Mouse (Mus musculus) lung, postnatal 0 days (tissue): ENCODE measurements at regions not wholly inside any gene's neighbourhood (a gene's known extent, or its start where the extent isn't known, plus 50 kb on each side); places are given as distances from the start of the nearest gene placed in this dataset.

Source experiments
- ATAC-seq: fragments of 200-750 bp; cut with Nextera tagmentation; 2 replicates; pipeline ENCODE4 v1.8.0; 2017; ENCODE audit warnings: moderate library complexity
- DNase-seq: peaks from one replicate; pipeline ENCODE4 v3.0.0-alpha.2; 2016; ENCODE audit warnings: low spot score
- H3K27ac ChIP-seq: fragments of 300-500 bp; sonication (generic); 2 replicates; pipeline ENCODE4 v1.5.1; 2014; ENCODE audit warnings: antibody characterized with exemption, mild to moderate bottlenecking, low read length, mixed read lengths
- H3K27me3 ChIP-seq: fragments of 300-500 bp; sonication (generic); replicated peaks from 2 replicates; pipeline ENCODE4 v1.6.1; 2014; ENCODE audit warnings: low read length, mixed read lengths; ENCODE audit not compliant: insufficient read depth
- H3K36me3 ChIP-seq: fragments of 300-500 bp; sonication (generic); 2 replicates; pipeline ENCODE4 v1.6.1; 2014; ENCODE audit warnings: low read length, mixed read lengths; ENCODE audit not compliant: insufficient read depth
- H3K4me1 ChIP-seq: fragments of 300-500 bp; sonication (generic); 2 replicates; pipeline ENCODE4 v1.6.1; 2014; ENCODE audit warnings: antibody characterized with exemption, low read depth, low read length, mixed read lengths; ENCODE audit not compliant: insufficient read depth
- H3K4me2 ChIP-seq: fragments of 300-500 bp; sonication (generic); replicated peaks from 2 replicates; pipeline ENCODE4 v1.6.1; 2014; ENCODE audit warnings: low read depth, mild to moderate bottlenecking, low read length, moderate library complexity, mixed read lengths
- H3K4me3 ChIP-seq: fragments of 300-500 bp; sonication (generic); 2 replicates; pipeline ENCODE4 v1.5.1; 2014; ENCODE audit warnings: low read depth, low read length
- H3K9ac ChIP-seq: fragments of 300-500 bp; sonication (generic); replicated peaks from 2 replicates; pipeline ENCODE4 v1.6.1; 2014; ENCODE audit warnings: low read depth, mild to moderate bottlenecking
- H3K9me3 ChIP-seq: fragments of 300-500 bp; sonication (generic); 2 replicates; pipeline ENCODE4 v1.6.1; 2016; ENCODE audit warnings: low read length, mixed read lengths
- CTCF ChIP-seq: IDR thresholded peaks from 2 replicates; pipeline ENCODE4 v1.5.1; 2016; ENCODE audit warnings: antibody characterized with exemption, mild to moderate bottlenecking
- EP300 ChIP-seq: IDR thresholded peaks from 2 replicates; pipeline ENCODE4 v1.6.1; 2016; ENCODE audit warnings: antibody characterized with exemption, mild to moderate bottlenecking, control low read depth
- WGBS: fragments of 180-500 bp; shearing (Covaris S2); extraction: QIAGEN DNeasy Blood & Tissue Kit; methylation state at CpG from one replicate; pipeline ENCODE4 v1.1.7; 2014; 5-methylcytosine and 5-hydroxymethylcytosine counted together

DNA sequence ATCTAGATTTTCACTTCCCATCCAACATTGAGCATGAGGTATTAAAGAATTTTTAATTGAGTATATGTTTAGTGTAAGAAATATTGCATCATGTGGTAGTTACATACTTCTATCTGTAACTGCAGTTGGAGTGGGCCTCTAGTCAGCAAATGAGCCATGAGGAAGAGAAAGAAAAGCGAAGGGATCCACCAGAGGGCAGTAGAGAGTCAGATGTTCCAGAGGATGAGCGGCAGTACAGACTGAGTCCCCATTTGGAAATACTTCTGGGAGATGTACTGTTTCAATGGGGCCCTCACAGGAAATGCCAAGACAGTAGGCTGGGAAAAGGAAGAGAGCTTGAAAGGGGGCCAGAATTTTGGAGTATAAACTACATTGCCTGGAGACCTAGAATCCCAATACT, 221.2 kb downstream of the Myh15 start:
- no peaks in the 10 kb centered on the region for H3K36me3 ChIP-seq
- H3K4me1 ChIP-seq, result no peaks in the 10 kb centered on the region
- no peaks in the 10 kb centered on the region for H3K9me3 ChIP-seq
- TF ChIP-seq CTCF (peak; percentile 83), EP300 (no peak)
- H3K27ac ChIP-seq, result no peak overlapping the region
- H3K9ac ChIP-seq, result no peak overlapping the region
- DNase-seq (peak; percentile 76), ATAC-seq (peak; percentile 63)
- no peak overlapping the region for H3K4me2 ChIP-seq
- H3K4me3 ChIP-seq, result no peak overlapping the region
- H3K27me3 ChIP-seq, result no peaks in the 10 kb centered on the region
- WGBS, result 0% methylated on average over 2 of the region's 2 CpGs

DNA sequence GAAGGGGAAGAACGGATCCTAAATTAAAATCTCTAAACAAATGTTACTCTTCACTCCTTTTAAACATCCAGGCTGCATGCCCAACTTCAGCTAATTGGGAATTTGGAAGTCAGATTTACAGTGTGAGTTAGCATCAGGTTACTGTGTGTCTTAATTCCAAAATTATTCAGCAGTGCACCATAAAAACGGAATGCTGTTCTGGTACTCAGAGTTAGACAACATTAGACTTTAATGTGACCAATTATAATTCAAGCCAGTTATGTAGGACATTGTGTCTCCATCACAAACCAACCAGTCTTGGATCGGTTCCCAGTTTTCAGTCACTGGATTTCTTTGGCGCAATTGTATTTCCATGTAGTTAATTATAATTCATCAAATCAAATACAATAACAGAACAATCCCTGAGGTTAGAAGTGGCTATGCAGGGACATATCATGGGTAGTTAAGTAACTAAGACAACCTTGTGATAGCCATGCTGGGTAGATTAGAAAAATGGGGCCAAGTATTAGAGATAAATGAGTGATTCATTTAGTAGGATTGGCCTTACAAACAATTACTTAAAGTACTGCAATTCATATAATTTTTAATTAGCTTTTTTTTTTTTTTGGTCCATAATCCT, 230.9 kb downstream of the Myh15 start:
- H3K27me3 ChIP-seq, result no peaks in the 10 kb centered on the region
- 64% methylated on average over 4 of the region's 4 CpGs for WGBS
- H3K9me3 ChIP-seq, result no peaks in the 10 kb centered on the region
- H3K36me3 ChIP-seq, result no peaks in the 10 kb centered on the region
- H3K4me2 ChIP-seq, result no peak overlapping the region
- no peak overlapping the region for H3K9ac ChIP-seq
- no peak overlapping the region for H3K4me3 ChIP-seq
- DNase-seq, result peak; percentile 17
- ATAC-seq, result no peak
- no peak overlapping the region for H3K27ac ChIP-seq
- H3K4me1 ChIP-seq, result no peaks in the 10 kb centered on the region
- no peak for TF ChIP-seq EP300
- TF ChIP-seq CTCF, result no peak

DNA sequence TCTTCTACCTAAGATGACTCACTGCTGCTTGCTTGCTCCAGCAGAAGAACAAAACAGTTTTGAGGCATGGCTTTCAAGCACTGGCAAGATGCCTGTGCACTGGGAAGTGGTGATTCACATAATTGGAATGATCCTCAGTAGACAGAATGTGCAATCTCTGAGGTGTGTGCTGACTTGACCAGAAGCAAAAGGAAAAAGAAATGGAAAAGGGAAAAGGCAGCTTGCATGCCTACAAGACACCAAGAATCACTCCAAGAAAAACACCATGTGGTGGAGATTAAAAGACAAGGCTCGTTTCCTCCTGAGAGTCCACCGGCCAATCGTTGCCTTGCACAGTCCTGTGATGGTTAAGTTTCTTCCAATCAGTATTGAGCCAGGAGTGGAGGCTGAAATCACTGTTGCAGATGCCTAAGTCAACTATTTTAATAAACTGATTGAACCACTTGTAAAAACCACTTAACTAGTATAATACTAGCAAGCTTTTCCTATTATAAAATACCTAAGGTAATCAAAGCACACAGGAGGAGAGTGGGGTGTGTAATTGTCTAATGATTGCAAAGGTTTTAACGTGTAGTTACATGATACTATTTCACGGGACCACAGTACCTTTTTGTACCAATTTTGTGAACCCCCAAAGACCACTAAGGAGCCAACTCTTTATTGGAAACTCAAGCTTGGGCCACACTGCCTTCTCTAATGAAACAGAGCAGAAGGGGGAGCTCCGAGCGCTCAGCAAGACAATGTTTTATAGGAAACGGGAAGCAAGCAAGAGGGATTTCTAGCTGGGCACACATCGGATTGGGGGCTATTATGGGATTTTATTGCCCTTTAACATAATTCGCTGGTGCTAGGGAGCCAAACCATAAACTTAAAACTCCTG, 232.2 kb downstream of the Myh15 start:
- Histone ChIP-seq H3K27me3 (no peaks in the 10 kb centered on the region), H3K4me3 (no peak overlapping the region), H3K27ac (no peak overlapping the region), H3K4me2 (no peak overlapping the region), H3K36me3 (no peaks in the 10 kb centered on the region), H3K4me1 (no peaks in the 10 kb centered on the region), H3K9ac (no peak overlapping the region), H3K9me3 (no peaks in the 10 kb centered on the region)
- 80% methylated on average over 10 of the region's 10 CpGs for WGBS
- no peak for TF ChIP-seq EP300
- TF ChIP-seq CTCF, result no peak
- ATAC-seq (peak; percentile 37; the same call in 1 of the 2 replicates), DNase-seq (peak; percentile 63)

DNA sequence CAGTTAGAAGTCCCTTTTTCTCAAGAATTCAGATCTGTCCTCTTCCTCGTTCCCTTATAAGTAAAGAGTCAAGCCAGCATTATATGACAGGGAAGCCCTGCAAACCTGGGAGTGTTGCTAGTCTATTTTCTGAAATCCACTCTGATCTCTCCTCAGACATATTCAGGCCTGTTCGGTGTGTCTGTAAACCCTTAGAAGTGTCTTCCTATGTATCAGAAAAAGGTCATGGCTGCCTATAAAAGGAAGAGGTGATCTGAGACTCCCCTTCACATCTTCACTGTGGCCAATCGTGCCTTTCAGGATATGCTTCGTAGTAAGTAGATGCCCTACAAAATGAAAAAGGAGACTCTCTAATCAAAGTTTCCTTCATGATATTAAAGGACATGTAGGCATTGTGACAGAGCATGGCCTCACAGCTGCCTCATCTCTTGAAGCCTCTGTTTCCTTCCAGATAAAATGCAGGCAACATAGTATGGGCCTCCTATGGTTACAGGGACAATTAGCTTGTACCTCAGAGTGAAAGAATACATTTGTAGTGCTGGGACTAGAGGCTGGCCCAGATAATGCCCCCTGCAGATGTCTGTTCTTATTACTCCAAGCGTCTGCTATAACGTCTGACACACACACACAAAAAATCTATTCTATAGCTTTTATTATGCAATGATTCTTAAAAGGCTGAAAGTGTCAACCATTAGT, 246.5 kb downstream of the Myh15 start:
- no peak for TF ChIP-seq CTCF
- TF ChIP-seq EP300, result no peak
- no peak for ATAC-seq

DNA sequence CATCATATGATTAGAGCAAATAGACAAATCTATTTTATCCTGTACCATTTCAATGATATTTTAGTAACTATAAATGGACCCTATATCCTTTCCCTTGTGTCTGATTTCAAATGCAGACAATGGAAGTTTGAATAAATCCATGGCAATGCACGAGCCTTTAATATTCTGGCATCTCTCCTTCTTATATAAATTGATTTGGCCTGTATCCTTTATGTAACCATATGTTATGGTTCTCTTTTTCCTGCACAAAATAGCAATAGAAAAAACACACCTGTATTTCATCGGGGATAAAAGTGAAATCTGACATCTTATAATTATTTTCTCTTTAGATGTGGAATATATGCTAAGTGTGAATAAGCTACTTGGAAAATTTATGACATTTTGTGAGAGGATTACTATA, 247.1 kb downstream of the Myh15 start:
- WGBS, result 68% methylated on average over 2 of the region's 2 CpGs
- Histone ChIP-seq H3K4me2 (no peak overlapping the region), H3K4me3 (no peak overlapping the region)

More for the DNA sequence above, 246.5 kb downstream of the Myh15 start:
- no peaks in the 10 kb centered on the region for H3K36me3 ChIP-seq
- H3K27me3 ChIP-seq, result no peaks in the 10 kb centered on the region
- no peak overlapping the region for H3K27ac ChIP-seq
- 81% methylated on average over 6 of the region's 6 CpGs for WGBS
- no peak overlapping the region for H3K4me2 ChIP-seq
- no peak overlapping the region for H3K9ac ChIP-seq
- H3K4me3 ChIP-seq, result no peak overlapping the region
- no peak for DNase-seq
- H3K9me3 ChIP-seq, result no peaks in the 10 kb centered on the region
- no peaks in the 10 kb centered on the region for H3K4me1 ChIP-seq

DNA sequence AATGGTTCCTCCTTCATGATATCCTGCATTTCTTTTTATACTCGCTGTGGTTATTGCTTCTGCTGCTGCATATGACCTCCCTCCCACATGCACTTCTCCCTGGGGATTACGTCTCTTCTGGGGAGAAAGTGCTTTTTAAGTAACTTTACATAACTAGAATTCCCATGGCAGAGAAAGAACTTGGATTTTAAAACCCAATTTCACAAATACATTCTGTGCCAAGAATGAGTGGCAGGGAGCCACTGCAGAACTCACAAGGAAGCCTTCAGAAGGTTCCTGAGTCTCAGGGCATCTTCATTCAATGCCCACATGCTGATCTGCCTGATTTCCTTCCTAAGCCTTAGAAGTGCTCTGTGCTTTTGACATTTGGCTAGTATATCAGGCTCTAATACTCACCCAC, 259.8 kb downstream of the Myh15 start:
- DNase-seq, result no peak
- no peak for TF ChIP-seq EP300
- TF ChIP-seq CTCF, result no peak
- Histone ChIP-seq H3K36me3 (no peaks in the 10 kb centered on the region), H3K9me3 (no peaks in the 10 kb centered on the region), H3K27ac (no peak overlapping the region), H3K27me3 (no peaks in the 10 kb centered on the region), H3K4me1 (no peaks in the 10 kb centered on the region), H3K4me3 (no peak overlapping the region), H3K4me2 (no peak overlapping the region), H3K9ac (no peak overlapping the region)
- no peak for ATAC-seq
- WGBS, result 68% methylated on average over 2 of the region's 2 CpGs

More for the DNA sequence above, 247.1 kb downstream of the Myh15 start:
- Histone ChIP-seq H3K4me1 (no peaks in the 10 kb centered on the region), H3K9me3 (no peaks in the 10 kb centered on the region), H3K36me3 (no peaks in the 10 kb centered on the region), H3K27me3 (no peaks in the 10 kb centered on the region), H3K27ac (no peak overlapping the region), H3K9ac (no peak overlapping the region)
- ATAC-seq, result no peak
- no peak for DNase-seq
- TF ChIP-seq EP300, result no peak
- TF ChIP-seq CTCF, result no peak
